Mouse (Mus musculus): ENCODE data around the gene Gna15.

DNA sequence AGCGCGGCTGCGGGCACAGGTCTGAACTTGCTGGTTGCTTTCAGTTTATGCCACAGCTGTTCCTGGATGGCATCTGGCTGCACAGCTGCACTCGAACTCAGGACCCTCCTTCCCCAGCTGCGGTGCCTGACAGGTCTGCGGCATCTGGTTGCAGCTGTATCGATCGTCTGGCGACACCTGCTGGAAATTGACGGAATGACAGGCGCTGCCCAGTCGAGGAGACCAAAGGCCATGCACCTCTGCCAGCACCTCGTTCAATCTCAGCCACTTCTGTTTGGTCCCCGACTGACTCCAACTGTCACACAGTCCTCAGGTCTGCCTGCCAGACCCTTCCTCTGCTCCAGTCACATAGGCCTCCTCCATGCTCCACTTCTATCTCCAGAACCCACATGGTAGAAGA, 2.8 kb upstream of the Gna15 start:
- peak; percentile 100 for TF ChIP-seq CTCF (IDR thresholded peaks at IDR 0.05; ENCODE audit: low read depth)
- TF ChIP-seq EP300 (IDR thresholded peaks at IDR 0.05; ENCODE audit: low read depth): no peak
